In the genomic region with DNA sequence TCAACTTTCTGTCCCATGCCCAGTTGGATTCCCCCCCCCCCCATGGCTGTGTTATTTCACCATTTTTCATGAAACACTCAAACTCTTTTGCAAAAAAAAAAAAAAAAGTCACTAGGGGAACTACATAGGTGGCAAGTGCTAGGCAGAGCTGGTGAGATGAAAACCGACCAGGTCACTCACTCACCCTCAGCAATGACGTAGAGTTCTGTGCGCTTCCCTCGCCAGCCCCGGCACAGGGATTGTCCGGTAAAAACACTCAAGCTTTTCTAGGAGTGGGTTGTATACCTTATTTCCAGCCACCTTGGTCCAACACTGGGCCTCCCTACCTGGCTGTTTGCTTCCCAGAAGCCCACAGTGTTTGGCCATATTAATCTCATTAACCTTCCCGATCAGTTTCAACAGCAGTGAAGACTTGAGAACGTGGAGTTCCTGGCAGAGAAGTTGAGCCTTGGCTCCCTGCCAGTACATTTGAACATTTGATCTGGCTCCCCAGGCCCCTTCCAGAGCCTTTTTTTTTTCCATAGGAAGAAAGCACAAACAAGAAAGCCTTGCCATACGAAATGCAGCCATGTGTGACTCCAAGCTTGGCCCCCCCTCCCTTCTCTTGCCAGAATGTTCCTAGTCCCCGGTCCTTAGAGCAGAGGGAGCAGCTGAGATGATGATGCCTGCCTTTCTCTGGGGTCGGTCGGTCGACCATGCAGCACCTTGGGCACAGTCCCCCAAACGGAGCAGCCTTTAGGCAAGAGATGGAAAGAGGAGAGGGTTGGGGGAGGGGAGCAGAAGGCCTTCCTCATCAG, we compare ENCODE assay signal across 9 mouse cellular contexts.
A peak's percentile ranks its signal among the peaks of the same experiment; 100 is the strongest.
DNase-seq lines count a peak whose midpoint lies in the region; ATAC-seq and TF ChIP-seq lines count a peak whose summit lies in the region.
"Had no signal": no experiment of that assay in that cellular context is flagged by ENCODE, and none has a peak within 500 bp of the region (broad histone marks: within the 10 kb centered on the region; RNA-seq: fewer than 3 reads in every experiment).

No protein-coding gene starts in this region.

- H3K9me3 ChIP-seq in heart, embryonic 13.5 days = no peaks in the 10 kb centered on the region
- H3K9me3 ChIP-seq in forebrain, postnatal 0 days (ENCODE audit: low read length) = no peaks in the 10 kb centered on the region
- no peaks in the 10 kb centered on the region for H3K9me3 ChIP-seq in neural tube, embryonic 12.5 days

- no peak for DNase-seq in heart, adult 9 months (ENCODE audit: low spot score in 2 of 2)
- DNase-seq in forebrain, postnatal 0 days = peak; percentile 45
- DNase-seq in kidney, postnatal 36 days = peak; percentile 63 to 70
- no peak for DNase-seq in cerebellum, adult 18-20 months
- no peak for DNase-seq in frontal cortex, adult 2 months (ENCODE audit: extremely low spot score in 1 of 2, low spot score in 1 of 2)

- TF ChIP-seq CTCF in forebrain, postnatal 0 days (IDR thresholded peaks at IDR 0.05; ENCODE audit: low read depth) = no peak

- H3K4me3 ChIP-seq in heart, embryonic 13.5 days = no peak overlapping the region
- H3K4me3 ChIP-seq in forebrain, postnatal 0 days (ENCODE audit: low read depth, low read length) = no peak overlapping the region
- H3K4me3 ChIP-seq in neural tube, embryonic 12.5 days = no peak overlapping the region

- peaks cover 12% of the 10 kb centered on the region; the same call in 1 of the 2 replicates for H3K27me3 ChIP-seq in heart, embryonic 13.5 days (replicated peaks)
- no peaks in the 10 kb centered on the region for H3K27me3 ChIP-seq in forebrain, postnatal 0 days (ENCODE audit: insufficient read depth, low read length)
- H3K27me3 ChIP-seq in neural tube, embryonic 12.5 days (replicated peaks) = no peaks in the 10 kb centered on the region

- no peaks in the 10 kb centered on the region for H3K36me3 ChIP-seq in heart, embryonic 13.5 days
- no peaks in the 10 kb centered on the region for H3K36me3 ChIP-seq in forebrain, postnatal 0 days (ENCODE audit: insufficient read depth)
- no peaks in the 10 kb centered on the region for H3K36me3 ChIP-seq in neural tube, embryonic 12.5 days

- H3K4me1 ChIP-seq in heart, embryonic 13.5 days = peaks cover 14% of the 10 kb centered on the region
- 0 out of 2 replicates have a peak, but pooled peaks cover 8% of the 10 kb centered on the region for H3K4me1 ChIP-seq in forebrain, postnatal 0 days (ENCODE audit: insufficient read depth)
- peaks cover 44% of the 10 kb centered on the region for H3K4me1 ChIP-seq in neural tube, embryonic 12.5 days

- 38% methylated on average over 14 of the region's 14 CpGs for WGBS in heart, embryonic 13.5 days
- 18% methylated on average over 14 of the region's 14 CpGs for WGBS in forebrain, postnatal 0 days
- 16% methylated on average over 14 of the region's 14 CpGs for WGBS in neural tube, embryonic 12.5 days

- 0 out of 2 replicates have a peak overlapping the region, but pooled peaks have one; percentile 24 for H3K9ac ChIP-seq in heart, embryonic 13.5 days
- no peak overlapping the region for H3K9ac ChIP-seq in forebrain, postnatal 0 days
- H3K9ac ChIP-seq in neural tube, embryonic 12.5 days = no peak overlapping the region

- H3K27ac ChIP-seq in heart, embryonic 13.5 days (replicated peaks) = no peak overlapping the region
- H3K27ac ChIP-seq in forebrain, postnatal 0 days (ENCODE audit: low read depth, low read length) = no peak overlapping the region
- peak overlapping the region; percentile 32; the same call in 1 of the 2 replicates for H3K27ac ChIP-seq in neural tube, embryonic 12.5 days

- H3K4me2 ChIP-seq in heart, embryonic 13.5 days = peak overlapping the region; percentile 55
- no peak overlapping the region for H3K4me2 ChIP-seq in forebrain, postnatal 0 days (ENCODE audit: low read depth)
- peak overlapping the region; percentile 48 for H3K4me2 ChIP-seq in neural tube, embryonic 12.5 days (replicated peaks)

- ATAC-seq in heart, embryonic 13.5 days (ENCODE audit: extremely low read depth, insufficient number of reproducible peaks, low FRiP score, low TSS enrichment) = no peak
- peak; percentile 36; the same call in 1 of the 2 replicates for ATAC-seq in forebrain, postnatal 0 days
- ATAC-seq in neural tube, embryonic 12.5 days (ENCODE audit: low FRiP score, low read depth) = peak; percentile 55
- no peak for ATAC-seq in inflammation-experienced regulatory T-cells, adult 6 months
- ATAC-seq: CD4-positive, CD25-positive, alpha-beta regulatory T cell, adult 4 months had no signal

Comparison
In these comparisons a context has a peak if more than half of its experiments do, and no peak if none do; other contexts are left out.
1. ATAC-seq: peak in forebrain, postnatal 0 days (single experiment) and neural tube, embryonic 12.5 days (single experiment); none in heart, embryonic 13.5 days (single experiment) and inflammation-experienced regulatory T-cells, adult 6 months (single experiment).
2. DNase-seq: peak in forebrain, postnatal 0 days (single experiment) and kidney, postnatal 36 days (2 of 2); none in heart, adult 9 months (0 of 2), cerebellum, adult 18-20 months (0 of 2) and frontal cortex, adult 2 months (0 of 2).